Mouse (Mus musculus) liver, adult (tissue): ENCODE results near the gene Hist1h2af.
"Not testable (repeated sequence)": the region's sequence is repeated elsewhere in the genome, so short reads cannot be mapped to it uniquely, and the experiment has no call there.

ENCODE experiments used
- GATA4 ChIP-seq: IDR thresholded peaks from 2 replicates; pipeline ENCODE4 v1.6.1; 2014; ENCODE audit warnings: mild to moderate bottlenecking, low read length; ENCODE audit not compliant: insufficient replicate concordance

Hist1h2af gene

DNA sequence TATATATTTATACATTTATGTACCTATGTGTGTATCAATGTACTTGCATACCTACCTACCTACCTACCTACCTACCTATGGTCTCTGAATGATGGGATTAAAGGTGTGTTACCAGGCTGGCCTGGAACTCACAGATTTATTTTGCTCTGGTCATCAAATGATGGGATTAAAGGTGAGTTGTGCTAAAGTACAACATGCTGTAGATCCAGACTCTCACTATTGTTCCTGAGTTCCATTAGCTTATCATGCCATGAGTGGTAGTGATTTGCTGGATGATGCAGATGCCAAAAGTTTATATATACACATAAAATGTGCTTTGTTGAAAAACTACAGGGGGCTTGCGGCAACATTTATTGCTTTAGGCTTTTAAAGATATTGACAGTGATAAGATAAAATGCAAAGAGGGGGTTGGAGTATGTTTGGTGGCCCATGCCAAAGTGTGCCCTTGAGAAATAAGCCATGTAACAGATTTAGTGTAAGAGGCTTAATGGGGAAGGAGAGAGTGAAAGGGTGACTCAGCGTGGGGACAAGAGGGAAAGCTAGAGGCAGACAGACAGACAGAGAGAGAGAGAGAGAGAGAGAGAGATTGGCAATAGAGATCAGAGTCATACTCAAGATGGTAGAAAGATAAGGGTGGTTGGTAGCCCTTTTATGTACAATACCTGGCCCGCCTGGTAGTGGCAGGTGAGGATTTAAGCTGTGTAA is 3.5 kb downstream of the Hist1h2af start:
- no peak for TF ChIP-seq GATA4

DNA sequence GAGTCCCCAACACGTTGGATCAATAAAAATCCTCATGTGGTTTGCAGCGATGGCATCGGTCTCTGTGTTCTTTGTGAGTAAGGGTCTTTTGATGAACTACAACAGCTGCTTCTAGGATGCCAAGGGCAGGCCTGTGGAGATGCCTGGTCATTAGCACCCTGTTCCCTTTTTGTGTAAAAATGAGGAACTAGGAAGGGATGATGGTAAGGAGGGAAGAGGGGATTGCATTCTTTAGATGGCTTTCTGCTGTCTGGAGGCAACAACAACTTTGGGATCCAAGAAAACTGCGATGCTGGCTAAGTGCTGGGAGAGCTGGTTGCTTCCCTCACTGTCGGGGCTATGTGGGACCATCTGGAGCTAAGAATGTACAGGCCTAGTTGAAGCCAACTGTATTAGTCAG is 4.5 kb downstream of the Hist1h2af start:
- TF ChIP-seq GATA4 = no peak

DNA sequence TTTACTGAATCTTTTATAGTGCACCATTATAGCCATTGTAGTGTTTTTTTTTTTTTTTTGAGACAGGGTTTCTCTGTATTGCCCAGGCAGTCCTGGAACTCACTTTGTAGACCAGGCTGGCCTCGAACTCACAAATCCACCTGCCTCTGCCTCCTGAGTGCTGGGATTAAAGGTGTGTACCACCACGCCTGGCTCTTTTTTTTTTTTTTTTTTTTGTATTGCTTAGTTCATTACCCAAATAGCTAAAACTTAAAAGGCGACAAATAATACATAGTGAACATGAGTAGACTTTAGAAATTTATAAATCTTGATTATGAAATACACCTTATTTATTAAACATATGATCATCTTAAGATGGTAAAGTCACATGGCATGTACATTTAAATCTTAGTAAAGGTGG is 7.8 kb downstream of the Hist1h2af start:
- no peak for TF ChIP-seq GATA4

DNA sequence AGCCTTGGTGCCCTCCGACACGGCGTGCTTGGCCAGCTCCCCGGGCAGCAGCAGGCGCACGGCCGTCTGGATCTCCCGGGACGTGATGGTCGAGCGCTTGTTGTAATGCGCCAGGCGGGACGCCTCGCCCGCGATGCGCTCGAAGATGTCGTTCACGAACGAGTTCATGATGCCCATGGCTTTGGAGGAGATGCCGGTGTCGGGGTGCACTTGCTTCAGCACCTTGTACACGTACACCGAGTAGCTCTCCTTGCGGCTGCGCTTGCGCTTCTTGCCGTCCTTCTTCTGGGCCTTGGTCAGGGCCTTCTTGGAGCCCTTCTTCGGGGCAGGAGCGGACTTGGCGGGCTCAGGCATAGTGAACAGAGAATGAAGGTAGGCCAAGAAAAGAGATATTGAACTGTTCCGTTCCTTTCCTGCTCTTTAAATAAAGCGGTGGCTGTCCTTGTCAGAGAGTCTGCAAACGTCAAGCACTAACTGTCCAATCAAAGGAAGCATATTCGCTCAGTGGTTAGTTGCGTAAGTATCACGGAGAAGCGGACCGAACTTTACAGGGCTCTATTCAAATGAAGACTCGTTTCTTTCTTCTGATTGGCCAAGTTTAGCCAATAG is 9.4 kb downstream of the Hist1h2af start, which contains the start of gene Hist1h2bh:
TSS of gene Hist1h2bh (minus strand) at position 394 of the 609 bp plus-strand sequence.
- TF ChIP-seq GATA4 = not testable (repeated sequence)

DNA sequence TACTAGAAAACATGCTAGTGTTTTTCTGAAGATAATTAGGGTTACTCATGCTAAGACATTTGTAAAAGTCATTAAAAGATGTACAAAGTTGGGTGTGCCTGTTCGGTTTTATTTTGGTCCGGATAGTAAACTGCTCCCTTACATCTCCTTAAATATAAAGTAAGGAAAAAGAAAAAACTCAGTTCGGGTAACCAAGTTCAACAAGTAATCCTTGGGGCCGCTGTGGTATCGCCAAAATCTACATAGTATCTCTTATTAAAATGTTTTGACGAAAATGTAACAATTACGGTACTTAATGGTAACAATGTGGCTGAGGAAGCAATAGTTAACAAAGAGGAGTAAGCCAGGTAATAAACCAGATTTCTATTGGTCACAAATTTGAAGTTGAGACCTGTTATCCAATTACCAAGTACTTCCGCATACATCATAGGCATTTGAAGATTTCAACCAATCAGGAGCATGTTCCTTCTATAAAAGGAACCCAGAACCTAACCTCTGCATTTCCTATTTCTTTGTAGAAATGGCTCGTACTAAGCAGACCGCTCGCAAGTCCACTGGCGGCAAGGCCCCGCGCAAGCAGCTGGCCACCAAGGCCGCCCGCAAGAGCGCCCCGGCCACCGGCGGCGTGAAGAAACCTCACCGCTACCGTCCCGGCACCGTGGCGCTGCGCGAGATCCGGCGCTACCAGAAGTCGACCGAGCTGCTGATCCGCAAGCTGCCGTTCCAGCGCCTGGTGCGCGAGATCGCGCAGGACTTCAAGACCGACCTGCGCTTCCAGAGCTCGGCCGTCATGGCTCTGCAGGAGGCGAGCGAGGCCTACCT is 10.5 kb downstream of the Hist1h2af start, which contains the start of gene Hist1h3f:
TSS of gene Hist1h3f (plus strand) at position 88 of the 822 bp plus-strand sequence.
- TF ChIP-seq GATA4 = no peak

DNA sequence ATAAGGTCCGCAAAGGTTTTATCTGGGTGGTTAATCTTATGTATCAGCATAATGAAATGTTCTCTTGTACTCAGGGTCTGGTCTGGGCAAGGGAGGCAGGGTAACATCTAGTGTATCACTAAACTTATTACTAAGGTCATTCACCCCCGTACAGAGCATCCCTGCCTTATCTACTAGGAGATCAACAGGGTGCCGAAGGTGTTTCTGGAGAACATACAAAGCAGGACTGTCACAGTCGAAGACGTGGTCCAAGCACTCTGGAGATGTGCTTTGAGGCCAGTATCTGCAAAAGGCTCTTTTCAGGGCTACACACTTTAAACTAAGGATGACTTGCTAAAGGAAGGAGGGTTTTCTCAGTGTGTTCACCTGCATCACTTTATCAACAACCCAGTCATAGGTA is 13.0 kb downstream of the Hist1h2af start:
- TF ChIP-seq GATA4 = no peak

DNA sequence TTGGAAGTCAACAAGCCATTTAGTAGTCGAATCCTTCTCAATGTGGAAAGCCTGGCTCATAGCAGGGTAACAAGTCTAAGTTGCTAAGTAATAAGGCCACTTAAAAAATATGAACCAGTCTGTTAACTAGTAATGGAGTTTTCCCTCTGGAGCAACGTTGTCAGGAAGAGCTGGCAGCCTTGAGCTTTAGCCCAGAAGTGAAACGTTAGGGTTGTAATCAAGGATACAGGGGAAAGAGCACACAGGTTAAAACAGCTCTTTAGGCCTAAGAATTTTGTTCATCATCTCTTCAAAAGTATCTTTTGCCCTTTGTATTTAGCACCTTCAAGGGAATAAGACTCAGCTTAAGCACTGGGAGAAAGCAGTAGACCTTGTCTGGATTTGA is 17.0 kb downstream of the Hist1h2af start:
- TF ChIP-seq GATA4 = no peak

DNA sequence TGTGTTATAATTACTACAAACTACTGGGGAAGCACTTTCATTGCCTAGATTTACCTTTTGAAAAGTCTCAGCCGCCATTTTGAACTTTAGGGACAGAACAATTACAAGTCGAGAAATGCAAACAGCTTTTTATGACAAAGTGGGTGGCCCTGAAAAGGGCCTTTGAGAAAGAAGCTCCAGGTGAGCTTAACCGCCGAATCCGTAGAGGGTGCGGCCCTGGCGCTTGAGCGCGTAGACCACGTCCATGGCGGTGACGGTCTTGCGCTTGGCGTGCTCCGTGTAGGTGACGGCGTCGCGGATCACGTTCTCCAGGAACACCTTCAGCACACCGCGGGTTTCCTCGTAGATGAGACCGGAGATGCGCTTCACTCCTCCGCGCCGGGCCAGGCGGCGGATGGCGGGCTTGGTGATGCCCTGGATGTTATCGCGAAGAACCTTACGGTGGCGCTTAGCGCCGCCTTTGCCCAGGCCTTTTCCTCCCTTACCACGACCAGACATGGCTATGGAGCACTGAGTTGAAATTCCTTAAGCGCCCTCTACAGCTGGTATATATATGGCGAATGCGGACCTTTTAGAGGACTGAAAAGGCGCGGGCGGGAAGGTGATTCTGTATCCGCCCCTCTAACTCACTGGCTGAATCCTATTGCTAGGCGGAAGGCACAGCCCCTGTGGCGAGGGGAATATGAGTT is 17.6 kb downstream of the Hist1h2af start, which contains the start of gene Hist1h4f:
TSS of gene Hist1h4f (minus strand) at position 503 of the 689 bp plus-strand sequence.
- not testable (repeated sequence) for TF ChIP-seq GATA4

DNA sequence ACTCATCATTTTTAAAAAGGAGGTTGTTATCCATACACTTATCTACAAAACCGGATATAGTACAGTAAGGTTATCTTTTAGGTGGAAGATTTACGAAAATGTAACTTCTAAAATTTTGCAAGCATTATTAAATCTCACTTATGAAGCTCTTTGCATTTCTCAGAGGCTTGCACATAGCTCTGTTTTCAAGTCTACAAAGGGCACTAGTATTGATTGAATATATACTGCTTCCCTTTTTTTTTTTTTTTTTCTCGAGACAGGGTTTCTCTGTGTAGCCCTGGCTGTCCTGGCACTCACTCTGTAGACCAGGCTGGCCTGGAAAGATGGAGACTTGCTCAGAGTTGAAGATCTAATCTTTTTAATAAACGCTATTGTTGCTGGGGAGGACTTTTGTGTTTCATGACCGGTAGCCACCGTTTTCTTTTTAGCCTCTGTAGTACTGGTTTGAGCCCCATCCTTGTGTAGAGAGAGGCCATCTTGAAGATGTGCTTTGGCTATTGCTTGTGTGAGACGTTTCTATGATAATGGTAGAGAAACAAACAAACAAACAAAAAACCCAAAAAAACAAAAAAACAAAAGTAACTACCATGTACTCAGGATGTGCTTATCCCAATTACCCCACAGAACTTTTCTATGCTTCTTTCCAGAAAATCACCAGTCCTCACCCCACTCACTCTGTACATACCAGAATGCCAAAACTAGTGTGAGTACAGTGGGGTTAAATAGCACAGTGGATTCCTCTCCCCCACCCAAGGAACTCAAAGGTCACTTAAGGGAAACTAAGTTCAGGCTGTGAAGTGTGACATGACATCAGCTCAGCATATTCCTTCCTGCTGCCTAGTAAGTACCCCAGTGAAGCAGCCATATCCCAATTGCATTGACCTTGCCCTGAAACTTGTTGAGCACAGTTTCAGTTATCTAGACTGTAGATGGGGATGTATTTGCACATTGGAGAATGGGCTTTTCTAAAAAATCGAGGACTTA is 18.5 kb downstream of the Hist1h2af start:
- TF ChIP-seq GATA4 = no peak

DNA sequence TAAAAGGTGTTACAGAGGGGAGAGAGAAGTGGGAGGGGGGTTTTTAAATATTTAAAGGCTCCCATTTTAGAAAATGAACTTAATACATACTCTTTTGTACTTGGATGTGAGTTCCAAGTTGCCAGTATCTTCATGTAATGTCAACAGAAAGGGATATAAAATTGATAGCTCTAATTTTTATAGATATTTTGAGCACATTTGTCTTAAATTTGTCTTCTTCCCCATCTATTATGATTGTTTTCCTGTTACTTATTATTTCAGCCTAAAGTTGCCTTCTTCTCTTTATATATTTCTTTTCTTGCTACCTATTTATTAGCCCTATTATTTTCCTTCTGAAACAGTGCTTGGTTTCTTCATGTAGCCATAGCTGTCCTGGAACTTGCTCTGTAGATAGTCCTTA is 19.3 kb downstream of the Hist1h2af start, which contains the start of gene Hist1h1d:
TSS of gene Hist1h1d (plus strand) at position 301 of the 400 bp plus-strand sequence.
- no peak for TF ChIP-seq GATA4

DNA sequence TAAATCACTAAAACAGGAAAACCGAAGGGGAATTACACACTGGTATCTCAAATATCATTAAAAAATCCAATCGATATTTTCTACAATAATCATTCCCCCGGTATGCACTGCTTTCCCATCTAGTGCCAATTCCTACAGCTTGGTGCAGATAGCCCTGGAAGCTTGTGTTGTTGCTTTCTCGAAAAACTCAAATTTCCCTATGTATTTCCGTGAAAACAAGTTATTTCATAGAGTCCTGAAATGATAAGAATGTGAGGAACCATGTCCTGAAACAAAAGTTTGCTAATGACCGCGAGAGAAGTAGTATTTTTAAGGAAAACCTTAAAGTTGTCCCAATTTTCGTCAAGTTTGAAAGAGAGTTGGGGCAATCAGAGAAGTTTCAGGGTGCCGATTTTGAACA is 20.7 kb downstream of the Hist1h2af start:
- TF ChIP-seq GATA4 = no peak

DNA sequence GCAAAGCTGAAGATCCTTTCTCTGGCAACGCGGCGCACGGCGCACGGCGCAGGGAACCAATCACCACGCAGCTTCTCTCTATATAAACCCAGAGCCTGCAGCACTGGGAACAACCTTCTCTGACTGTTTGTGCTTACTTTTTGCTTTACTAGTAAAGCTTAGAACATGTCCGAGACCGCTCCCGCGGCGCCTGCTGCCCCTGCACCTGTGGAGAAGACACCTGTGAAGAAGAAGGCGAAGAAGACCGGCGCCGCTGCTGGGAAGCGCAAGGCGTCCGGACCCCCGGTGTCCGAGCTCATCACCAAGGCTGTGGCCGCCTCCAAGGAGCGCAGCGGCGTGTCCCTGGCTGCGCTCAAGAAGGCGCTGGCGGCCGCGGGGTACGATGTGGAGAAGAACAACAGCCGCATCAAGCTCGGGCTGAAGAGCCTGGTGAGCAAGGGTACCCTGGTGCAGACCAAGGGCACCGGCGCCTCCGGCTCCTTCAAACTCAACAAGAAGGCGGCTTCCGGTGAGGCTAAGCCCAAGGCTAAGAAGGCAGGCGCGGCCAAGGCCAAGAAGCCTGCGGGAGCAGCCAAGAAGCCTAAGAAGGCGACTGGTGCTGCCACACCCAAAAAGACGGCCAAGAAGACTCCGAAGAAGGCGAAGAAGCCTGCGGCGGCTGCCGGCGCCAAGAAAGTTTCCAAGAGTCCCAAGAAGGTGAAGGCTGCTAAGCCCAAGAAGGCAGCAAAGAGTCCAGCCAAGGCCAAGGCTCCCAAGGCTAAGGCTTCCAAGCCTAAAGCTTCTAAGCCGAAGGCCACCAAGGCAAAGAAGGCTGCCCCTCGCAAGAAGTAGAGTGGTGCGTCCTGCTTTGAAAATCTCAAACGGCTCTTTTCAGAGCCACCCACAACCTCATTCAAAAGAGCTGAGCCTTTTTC is 21.5 kb downstream of the Hist1h2af start:
- no peak for TF ChIP-seq GATA4
